Comparison of ENCODE assay signal across 25 mouse cellular contexts in genomic region chr14:31715669-31716068, GRCm38 (mm10).
"Had no signal": no experiment of that assay in that cellular context is flagged by ENCODE, and none has a peak within 500 bp of the region (broad histone marks: within the 10 kb centered on the region; RNA-seq: fewer than 3 reads in every experiment).

No protein-coding gene starts in this region.

- H3K4me1 ChIP-seq: heart, embryonic 10.5 days; heart, embryonic 12.5 days; hindbrain, embryonic 10.5 days; hindbrain, embryonic 12.5 days; intestine, embryonic 15.5 days; limb, embryonic 10.5 days; limb, embryonic 12.5 days had no signal

- H3K27ac ChIP-seq: gastrocnemius, adult 2 months; heart, embryonic 10.5 days; hindbrain, embryonic 10.5 days; hindbrain, embryonic 12.5 days; hindbrain, embryonic 14.5 days; intestine, embryonic 15.5 days; layer of hippocampus, adult 2 months; limb, embryonic 10.5 days; limb, embryonic 12.5 days had no signal

- H3K4me3 ChIP-seq: gastrocnemius, adult 2 months; heart, embryonic 10.5 days; heart, embryonic 12.5 days; hindbrain, embryonic 10.5 days; hindbrain, embryonic 12.5 days; intestine, embryonic 15.5 days; layer of hippocampus, adult 2 months; limb, embryonic 10.5 days; limb, embryonic 12.5 days had no signal

- DNase-seq: gastrocnemius, adult 2 months; gastrocnemius, postnatal 10 days; gastrocnemius, postnatal 25 days; heart, adult 18-20 months; heart, postnatal 10 days; heart, postnatal 4 days; kidney, adult 18-20 months; kidney, adult 8-10 months; kidney, postnatal 10 days; kidney, postnatal 25 days; kidney, postnatal 4 days; layer of hippocampus, adult 9-11 months; layer of hippocampus, postnatal 36 days had no signal

- H3K27me3 ChIP-seq: heart, embryonic 12.5 days; hindbrain, embryonic 12.5 days; intestine, embryonic 15.5 days; limb, embryonic 12.5 days had no signal

- ATAC-seq: hindbrain, embryonic 16.5 days; inflammation-experienced regulatory T-cells, adult 6 months; intestine, embryonic 15.5 days; intestine, postnatal 0 days had no signal

- H3K9me3 ChIP-seq: heart, embryonic 10.5 days; heart, embryonic 12.5 days; hindbrain, embryonic 10.5 days; hindbrain, embryonic 12.5 days; intestine, embryonic 15.5 days; limb, embryonic 10.5 days; limb, embryonic 12.5 days had no signal

- H3K4me2 ChIP-seq: heart, embryonic 12.5 days; hindbrain, embryonic 12.5 days; hindbrain, embryonic 14.5 days; intestine, embryonic 15.5 days; limb, embryonic 12.5 days had no signal

- H3K9ac ChIP-seq: heart, embryonic 12.5 days; hindbrain, embryonic 12.5 days; hindbrain, embryonic 14.5 days; intestine, embryonic 15.5 days; limb, embryonic 12.5 days had no signal
